Mouse (Mus musculus) adrenal gland, postnatal 25 days (tissue): ENCODE results near the gene Ptgs1. TPM values are rescaled to one million over a fixed set of nuclear protein-coding genes. Genes with fewer than 3 reads are reported as not detected.

ENCODE experiments used
- DNase-seq: peaks from one replicate; pipeline ENCODE4 v3.0.0; 2021; ENCODE audit warnings: mixed read lengths
- total RNA-seq: library from RNA; stranded (reverse); gene quantifications from 2 replicates; pipeline ENCODE4 v1.2.3, GENCODE M21; 2021

Gene Ptgs1
- total RNA-seq, 1 experiment from 2014 or later, result 12.4 TPM

DNA sequence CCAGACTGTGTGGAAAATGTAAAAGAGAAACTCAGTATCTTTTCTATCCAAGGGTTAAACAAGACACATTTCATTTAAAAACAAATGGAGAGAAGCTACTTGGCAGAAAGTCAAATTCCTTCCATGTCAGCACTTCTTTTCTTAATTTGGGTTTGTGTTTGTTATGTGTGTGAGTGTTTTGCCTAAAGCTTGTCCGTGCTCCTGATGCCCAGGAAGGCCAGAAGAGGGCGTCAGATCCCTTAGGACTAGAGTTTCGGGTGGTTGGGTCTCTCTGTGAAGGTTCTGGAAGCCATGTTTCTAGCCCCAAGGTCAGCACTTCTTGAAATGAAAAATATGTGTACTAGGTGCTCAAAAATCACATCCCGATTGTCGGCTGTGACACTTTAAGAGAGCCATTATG lies 15.8 kb upstream of the Ptgs1 start:
- no peak for DNase-seq

DNA sequence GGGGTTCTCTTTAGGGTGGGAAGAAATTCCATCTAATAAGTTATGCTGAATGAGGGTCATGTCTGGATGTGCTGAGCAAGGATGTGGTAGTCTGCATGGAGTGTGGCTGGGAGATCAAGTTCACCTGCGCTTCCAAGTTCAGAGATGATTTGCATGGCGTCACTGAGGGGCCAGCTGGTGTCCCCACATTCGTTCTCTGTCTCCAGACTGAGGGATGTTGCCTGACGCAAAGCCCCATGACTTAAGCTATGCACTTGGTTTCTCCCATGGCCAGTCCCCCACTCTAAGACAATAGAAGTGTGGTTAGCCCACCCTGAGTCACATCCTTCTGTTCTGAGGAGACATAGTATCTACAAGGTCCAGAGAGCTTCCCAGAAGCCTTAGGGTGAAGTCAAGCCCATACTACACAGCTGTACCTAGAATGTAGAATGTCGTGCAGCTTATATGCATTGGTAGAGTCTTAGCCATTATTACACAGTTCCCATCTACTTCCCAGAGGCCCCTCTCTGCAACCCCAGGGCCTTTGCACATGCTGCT lies 15.0 kb upstream of the Ptgs1 start:
- DNase-seq, result no peak

- DNase-seq, result no peak
Measured at GRCm38 (mm10) chr2:36216546-36216945, 13.7 kb upstream of the Ptgs1 start.

GRCm38 (mm10) chr2:36216953-36217573 lies 13.2 kb upstream of the Ptgs1 start:
- DNase-seq, result no peak

GRCm38 (mm10) chr2:36217692-36218233 lies 12.5 kb upstream of the Ptgs1 start:
- DNase-seq, result no peak

DNA sequence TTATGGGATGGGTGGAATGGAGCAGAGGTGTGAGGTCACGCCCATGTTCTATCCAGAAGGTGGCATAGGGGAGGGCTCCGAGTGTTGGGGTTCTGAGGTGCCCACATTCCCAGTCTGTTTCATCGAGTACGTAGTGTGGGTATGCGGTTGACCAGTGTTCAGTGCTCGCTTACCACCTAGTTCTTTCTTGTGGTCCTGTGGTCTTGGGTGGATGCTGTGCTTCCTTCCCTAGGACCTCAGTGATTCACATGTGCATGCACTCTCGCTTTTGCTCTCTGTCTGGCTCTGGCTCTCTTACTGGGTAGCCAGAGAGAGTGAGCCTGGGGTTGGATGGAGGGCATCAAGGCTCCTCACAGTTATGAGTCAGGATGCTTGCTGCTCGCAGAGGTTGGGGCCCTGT lies 10.1 kb upstream of the Ptgs1 start:
- DNase-seq, result no peak

- DNase-seq, result no peak
Measured at GRCm38 (mm10) chr2:36220891-36221290, 9.3 kb upstream of the Ptgs1 start.

DNA sequence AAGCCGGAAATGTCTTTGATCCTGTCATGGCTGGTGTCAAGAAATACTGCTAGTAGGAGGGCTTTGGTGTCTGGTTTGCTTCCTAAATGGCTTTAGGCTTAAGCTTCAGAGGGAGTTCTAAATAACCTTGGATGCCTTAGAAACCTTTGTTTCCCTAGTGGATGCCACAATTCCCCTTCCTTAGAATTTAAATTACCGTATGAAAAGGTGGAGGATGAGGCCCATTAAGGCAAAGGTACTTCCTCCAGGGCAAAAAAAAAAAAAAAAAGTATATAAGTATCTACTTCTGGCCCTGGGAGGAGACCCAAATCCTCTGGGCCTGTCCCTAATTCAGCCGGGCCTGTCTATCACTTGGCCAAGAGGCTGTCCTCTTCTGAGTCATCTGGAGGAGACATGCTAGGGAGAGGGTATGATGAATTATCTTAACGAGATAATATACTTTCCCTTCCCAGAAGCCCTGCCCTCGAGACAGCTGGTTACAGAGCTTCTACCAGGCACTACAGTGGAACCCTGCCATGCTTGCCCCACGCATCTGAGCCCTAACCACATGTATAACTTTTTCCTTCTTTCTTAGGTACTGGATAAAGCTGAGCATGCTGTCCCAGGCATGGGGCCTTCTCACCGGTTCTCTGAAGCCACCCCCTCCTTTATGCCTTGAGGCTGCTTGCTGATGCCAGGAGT lies 7.9 kb upstream of the Ptgs1 start:
- no peak for DNase-seq

GRCm38 (mm10) chr2:36223436-36223835 lies 6.8 kb upstream of the Ptgs1 start:
- no peak for DNase-seq

DNA sequence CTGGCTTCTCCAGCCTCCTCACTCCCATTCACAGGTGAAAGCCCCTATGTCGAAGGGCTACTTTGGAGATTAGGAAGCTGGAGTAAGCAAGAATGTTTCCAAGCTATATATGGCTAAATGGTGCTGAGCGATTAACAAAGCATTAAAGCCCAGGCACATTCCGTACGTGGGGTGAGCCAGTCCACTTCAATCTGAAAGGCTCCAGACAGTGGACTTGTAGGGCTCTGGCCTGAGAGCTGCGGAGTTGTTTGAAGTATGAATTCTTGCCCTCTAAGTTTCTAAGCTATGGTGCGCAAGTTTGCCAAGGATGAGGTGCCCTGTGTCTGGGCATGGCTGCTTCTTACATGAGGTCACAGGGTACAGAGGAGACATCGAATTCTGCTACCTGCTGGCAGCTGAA lies 6.1 kb upstream of the Ptgs1 start:
- no peak for DNase-seq

DNA sequence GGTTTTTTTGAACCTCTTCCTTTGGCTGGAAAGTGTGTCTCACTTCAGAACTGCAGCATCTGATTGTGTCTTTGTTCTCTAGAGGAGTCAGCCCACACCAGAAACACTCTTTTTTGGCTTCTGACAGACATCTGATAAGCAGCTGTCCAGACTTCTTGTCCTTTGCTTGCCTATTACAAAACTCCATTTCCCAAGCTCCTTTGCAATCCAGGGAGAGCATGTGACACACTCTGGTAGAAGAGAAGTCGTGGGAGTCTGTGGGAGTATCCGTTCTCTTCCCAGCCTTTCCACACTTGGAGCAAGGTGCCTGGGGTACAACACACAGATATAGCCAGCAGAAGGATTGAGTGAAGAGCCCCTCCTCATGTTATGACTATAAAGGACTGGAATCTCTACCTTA lies 5.6 kb upstream of the Ptgs1 start:
- no peak for DNase-seq

DNA sequence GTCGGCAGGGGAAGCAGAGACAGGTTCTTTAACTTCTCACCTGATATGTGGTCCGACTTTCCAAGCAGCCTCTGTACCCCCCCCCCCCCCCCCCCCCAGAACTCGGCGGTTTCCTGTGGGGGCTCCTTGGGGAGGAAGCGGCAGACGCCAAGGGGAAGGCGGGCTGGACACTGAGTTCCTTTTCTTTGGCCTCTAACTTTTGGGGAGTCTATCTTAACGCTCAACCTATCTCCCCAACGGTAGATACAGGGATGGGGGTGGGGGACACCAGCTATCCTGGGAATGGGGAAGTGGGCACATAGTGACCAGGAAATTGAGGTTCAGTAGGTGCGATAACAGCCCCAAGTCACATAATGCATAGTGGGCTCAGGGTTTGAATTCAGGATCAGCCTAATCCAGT lies 741 bp downstream of the Ptgs1 start:
- DNase-seq, result no peak

DNA sequence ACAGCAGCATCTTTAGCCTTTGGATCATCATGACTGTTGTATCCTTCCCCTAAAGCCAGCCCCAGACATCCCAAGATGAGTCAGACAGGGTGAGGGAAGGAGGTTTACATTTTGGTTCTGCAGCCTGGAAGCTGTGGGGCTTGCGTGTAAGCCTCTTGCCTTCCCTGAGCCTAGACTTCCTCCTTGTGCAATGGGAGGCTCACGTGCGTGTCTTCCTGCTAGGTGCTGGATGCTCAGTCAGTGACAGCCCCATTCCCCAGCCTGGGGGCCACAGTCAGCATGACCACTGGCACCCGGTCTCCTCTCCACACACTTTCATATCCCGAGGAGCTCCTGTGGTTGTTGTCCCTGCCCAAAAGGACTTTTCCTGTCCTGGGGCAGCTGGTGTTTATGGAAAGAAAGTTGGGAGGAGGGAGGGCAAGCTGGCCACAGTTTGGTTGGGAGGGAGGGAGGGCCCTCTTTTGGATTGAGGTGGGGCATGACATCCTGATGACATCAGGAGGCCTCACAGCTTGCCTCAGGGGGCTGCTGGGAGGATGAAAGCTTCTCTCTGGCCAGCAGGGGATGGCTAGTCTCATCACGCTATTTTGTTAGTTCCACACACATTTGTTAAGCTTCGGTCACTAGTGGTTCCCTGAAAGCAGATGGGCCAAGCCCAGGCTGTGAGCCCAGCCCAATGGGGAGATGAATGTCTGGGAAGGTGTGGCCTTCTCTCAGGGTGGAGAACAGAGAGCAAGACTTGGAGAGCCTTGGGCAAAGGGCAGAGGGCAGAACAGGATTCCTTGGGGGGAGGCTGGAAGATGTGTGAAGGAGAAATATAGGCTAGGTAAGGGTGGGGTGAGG lies 4.5 kb downstream of the Ptgs1 start:
- DNase-seq, result no peak

DNA sequence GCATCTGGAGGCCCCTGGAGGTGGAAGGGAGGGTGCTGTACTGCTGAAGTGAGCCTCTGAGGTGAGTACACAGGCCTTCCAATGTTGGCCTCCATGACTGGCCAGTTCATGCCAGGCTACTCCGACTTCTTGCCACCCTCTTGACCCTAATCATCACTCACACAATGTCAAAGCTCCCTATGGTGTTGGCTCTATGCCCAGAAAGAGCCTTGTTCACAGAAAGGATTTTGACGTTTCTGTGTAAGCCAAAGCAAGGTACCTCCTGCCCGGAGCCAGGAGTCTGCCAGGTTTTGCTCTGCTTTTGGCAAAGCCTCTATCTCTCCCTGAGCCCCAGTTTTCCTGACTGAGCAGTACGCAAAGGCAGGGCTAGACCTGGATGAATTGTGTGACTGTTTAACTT lies 5.7 kb downstream of the Ptgs1 start:
- DNase-seq, result no peak

DNA sequence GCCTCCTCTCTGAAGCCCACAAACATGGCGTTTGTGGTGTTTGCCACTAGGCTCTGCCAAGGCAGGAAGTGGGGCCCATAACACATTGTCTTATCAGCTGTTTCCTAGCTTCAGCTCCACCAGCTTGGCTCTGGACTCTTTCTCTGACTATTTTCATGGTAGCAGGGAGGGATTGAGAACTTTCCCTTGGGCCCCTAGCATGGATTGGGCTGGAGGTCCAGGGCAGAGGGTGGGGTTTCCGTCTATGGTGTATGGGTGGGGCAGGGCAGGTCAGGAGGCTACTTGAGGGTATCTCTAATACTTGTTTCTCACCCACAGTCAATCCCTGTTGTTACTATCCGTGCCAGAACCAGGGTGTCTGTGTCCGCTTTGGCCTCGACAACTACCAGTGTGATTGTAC lies 6.7 kb downstream of the Ptgs1 start:
- DNase-seq, result no peak

- no peak for DNase-seq
Measured at GRCm38 (mm10) chr2:36237557-36237956, 7.3 kb downstream of the Ptgs1 start.

- no peak for DNase-seq
Measured at GRCm38 (mm10) chr2:36238467-36238866, 8.2 kb downstream of the Ptgs1 start.

DNA sequence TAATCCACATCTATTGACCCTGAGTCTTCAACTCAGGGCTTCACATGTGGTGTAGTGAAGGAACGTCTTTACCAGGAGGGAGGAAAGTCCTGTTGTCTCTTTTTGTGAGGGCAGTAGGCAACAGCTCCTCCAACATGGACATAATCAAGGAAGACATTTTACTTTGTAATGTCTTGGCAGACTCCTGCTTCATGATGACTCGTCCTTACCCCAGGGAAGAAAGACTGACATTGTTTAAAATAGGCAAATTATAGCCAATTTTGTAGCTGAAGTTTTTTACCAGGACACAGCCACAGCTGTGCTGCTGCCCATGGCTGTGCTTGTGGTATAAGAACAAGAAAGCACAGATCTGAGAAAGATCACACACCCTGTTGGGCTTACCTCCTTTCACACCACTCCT lies 8.7 kb downstream of the Ptgs1 start:
- DNase-seq, result no peak

GRCm38 (mm10) chr2:36242514-36242913 lies 12.3 kb downstream of the Ptgs1 start:
- DNase-seq, result no peak

DNA sequence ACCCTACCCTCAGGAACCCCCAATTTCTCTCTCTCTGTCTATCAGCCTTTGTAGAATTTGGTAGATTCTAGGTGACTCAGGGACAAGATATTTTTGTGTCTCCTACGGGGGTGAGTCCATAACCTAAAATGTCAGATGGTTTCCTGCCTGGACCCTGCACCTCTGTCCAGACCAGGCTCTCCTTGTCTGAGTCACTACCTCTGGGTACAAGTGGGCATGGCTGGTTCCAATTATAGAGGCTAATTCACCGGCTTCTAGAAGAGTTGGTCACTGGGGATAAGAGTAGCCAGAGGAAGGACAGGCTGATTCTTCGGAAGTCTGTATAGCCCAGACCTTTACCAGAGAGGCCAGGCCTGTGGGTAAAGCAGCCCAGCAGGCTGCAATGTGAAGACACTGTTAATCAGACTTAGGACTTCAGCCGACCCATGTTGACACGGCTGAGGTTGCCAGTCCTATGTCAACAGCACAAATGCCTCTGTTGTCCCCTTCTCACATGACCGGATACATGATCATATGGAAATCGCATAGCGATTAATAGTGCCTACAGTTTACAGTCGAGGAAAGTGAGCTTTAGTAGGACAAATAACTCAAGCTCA lies 13.2 kb downstream of the Ptgs1 start:
- no peak for DNase-seq

GRCm38 (mm10) chr2:36243892-36244309 lies 13.7 kb downstream of the Ptgs1 start:
- no peak for DNase-seq

- DNase-seq, result no peak
Measured at GRCm38 (mm10) chr2:36244705-36245104, 14.5 kb downstream of the Ptgs1 start.
